Mouse (Mus musculus) urinary bladder, postnatal 10 days (tissue): Measurements from ENCODE around the gene Armc7.
A peak's percentile ranks its signal among the peaks of the same experiment; 100 is the strongest.
"Not testable (repeated sequence)": the region's sequence is repeated elsewhere in the genome, so short reads cannot be mapped to it uniquely, and the experiment has no call there.

Experiments
- DNase-seq: peaks from one replicate; pipeline ENCODE4 v3.0.0; 2022; ENCODE audit warnings: low spot score

The Armc7 gene

DNA sequence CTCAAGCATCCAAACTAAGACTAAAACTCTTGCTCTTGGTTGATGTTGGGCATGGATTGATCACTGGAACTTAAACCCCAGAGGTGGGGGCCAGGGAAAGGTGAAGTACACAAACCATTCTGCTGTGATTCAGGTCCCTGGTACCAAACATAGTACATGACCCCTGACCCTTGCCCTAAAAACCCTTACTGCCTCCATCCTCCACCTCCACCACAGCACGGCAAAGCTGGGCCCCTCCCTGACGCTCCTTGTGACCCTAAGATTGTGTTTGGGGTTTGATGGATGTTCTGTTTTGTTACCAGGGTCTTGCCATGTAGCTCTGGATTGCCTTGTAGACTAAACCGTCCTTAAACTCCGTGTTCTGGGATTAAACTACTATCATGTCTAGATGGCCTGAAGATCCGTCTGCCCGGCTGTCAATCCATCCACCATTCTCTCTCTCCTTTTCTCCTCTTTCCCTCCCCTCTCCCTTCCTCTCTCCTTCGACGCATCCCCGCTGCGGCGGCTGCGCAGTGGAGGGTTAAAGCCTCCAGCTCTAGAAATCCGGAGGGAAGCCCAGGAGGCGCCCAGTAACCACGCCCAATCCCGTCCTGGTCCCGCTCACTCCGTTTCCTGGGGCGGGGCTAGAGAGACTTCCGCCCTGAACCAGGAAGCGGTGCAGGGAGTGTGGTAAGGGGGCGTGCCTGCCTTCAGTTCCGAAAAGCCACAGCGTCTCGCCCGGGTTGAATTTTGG is at the start of gene Armc7:
Gene Armc7, plus strand, starts transcription at position 643 of the 733 bp plus-strand sequence.
- peak; percentile 76 for DNase-seq

GRCm38 (mm10) chr11:115425671-115426070 is 49.8 kb upstream of the Armc7 start:
- no peak for DNase-seq

DNA sequence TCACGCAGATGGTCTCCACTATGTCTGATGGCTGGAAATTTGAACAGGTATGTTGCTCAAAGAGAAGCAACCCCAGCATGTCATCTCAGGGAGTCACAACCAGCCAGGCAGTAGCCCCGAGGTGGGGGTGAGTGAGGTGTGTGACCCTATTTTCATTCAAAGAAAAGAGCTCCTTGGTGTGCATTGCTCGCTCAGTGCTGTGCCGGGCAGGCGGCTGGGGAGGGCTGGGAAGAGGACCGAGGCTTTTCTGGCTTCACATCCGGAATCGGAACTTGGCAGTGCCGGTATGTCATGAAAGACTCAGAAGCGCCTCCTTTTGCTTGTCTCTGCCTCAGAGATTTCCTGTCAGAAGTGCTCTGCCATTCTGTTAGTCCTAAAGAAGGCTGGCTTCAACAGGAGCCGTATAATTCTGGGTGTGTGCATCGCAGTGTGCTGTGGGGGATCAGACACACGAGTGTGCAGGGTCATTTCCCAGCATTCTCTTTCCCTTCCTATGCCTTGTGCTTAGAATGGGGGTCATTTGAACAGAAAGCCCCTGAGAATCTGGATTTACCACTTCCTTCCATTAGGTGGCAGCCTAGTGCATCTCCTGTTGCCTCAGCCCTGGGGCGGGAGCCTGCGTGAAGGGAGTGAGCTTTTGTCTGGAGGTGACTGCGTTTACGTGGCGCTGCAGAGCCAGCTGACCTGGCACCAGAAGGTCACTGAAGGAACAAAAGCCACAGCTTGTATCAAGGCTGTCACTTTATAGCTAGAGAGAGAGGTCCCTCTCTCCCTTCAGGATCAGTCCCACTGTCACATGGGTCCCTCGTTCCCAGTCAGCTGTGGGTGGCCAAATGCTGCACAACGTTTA is 47.8 kb upstream of the Armc7 start:
- no peak for DNase-seq

DNA sequence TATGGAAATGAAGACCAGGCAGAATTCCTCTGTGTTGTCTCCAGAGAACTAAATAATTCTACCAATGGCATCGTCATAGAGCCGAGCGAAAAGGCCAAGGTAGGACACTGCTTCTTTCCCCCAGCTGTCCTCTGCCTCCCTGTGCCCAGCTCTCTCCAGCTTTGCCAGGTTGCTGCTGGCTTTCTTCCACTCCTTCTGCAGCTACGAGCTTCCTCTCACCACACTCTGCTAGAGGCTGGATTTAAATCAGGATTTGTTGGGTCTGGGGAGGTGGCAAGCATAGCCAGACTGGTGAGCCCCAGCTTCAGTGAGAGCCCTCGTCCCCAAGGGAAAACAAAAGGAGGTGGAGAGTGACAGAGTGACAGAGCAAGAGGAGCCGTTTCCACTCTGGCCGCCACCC is 46.2 kb upstream of the Armc7 start:
- DNase-seq: no peak

DNA sequence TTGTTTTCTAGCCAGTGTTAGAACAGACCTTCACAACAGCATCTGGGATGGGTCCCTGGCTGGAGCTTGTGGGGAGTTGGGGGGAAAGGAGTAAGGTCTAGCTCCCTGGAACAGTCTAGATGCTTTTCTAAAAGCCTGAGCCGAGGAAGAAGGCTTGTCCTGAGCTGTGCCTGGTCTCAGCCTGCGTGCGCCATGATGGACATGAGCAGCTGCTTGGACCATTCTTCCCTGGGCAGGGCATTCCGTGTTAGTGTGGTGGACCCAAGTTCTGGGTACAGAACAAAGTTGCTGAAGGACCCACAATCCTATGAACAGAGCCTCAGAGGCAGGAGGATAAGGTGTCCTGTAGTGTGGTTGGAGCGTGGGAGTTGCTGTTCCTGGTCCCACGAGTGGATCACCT is 44.9 kb upstream of the Armc7 start:
- no peak for DNase-seq

DNA sequence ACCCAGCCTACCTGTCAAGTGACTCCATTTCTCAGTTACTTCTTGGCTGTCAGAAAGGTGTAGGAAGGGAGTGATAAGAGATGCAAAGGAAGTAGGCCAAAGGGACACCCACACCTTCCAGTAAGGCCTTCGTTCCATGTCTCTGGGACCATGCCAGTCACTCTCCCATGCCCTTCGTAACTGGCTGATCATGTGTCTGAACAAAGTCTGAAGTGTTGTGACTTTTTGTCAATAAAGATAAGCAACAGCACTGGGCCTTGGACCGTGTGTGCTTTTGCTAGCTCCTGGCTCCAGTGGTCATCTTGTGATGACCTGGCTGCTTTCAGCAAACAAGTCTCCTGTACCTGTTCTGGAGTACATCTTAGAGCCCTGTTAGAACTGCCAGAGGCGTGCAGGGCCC is 42.7 kb upstream of the Armc7 start:
- DNase-seq: no peak

DNA sequence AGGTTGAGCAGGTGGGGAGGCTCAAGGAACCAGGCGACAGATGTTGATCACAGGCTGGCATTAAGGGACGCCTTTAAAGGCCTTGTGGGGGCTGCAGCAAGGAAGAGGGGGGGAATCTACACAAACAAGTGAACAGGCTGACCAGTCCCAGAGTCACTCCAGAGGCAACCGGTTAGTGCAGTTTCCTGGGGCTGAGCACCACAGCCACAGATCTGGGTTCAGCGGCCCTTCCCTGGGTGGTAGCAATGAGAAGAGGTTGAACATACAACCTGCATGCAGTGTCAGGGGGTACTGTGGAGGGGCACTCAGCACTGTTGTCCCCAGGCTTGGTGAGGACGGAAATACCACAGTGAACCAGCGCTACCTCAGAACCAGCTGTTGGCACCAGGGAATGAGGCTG is 42.1 kb upstream of the Armc7 start:
- no peak for DNase-seq

DNA sequence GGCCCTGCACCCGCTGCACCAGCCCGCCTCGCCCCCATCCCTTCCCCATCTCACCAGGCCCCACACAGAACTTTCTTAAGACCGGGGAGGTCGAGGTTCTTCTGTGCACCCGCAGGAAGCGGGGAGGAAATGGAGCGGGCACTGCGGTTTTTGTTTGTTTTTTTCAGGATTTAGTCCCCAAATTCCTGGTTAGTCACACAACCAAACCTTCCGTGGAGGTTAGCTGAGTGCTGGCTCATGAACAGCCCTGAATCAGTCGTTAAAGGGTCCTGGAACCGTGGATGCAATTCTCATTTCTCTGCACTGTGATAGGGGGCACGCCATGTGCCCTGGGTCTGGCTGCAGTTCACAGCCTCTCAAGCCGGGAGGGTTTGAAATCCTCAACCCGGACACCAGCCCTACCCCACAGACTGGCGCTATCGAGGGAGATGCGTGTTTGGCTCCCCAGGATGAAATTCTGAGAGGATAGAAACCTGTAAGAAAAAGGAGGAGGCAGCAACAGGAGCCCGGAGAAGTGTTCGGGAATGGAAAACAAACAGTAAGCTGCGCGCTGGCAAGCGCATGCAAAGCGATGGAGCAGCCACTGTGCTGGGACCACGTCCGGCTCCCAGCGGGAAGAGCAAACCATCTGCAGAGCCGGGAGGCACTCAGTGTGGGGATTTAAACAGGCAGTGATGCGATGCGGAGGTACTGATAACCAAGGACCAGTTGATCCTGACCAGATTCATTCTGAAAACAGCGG is 39.7 kb upstream of the Armc7 start:
- no peak for DNase-seq

- DNase-seq: no peak
Observed at GRCm38 (mm10) chr11:115437571-115438122, 37.8 kb upstream of the Armc7 start.

DNA sequence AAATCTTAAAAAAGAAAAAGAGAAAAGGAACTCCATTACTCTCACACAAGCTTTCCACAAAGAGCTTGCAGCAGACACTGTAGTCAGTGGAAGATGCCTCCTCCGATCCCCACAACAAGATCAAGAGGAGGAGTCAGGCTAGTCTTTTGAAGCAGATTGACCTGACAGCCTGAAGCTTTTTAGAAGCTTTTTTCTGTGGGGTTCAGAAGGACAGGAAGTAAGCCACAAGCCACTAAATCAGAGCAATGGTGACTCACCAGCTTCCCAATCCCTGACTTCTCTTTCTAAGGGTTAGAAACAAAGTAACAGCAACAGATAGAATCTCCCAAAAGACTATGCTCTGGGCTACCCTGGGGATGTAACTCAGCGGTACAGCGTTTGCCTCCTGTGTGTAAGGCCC is 36.1 kb upstream of the Armc7 start:
- no peak for DNase-seq

DNA sequence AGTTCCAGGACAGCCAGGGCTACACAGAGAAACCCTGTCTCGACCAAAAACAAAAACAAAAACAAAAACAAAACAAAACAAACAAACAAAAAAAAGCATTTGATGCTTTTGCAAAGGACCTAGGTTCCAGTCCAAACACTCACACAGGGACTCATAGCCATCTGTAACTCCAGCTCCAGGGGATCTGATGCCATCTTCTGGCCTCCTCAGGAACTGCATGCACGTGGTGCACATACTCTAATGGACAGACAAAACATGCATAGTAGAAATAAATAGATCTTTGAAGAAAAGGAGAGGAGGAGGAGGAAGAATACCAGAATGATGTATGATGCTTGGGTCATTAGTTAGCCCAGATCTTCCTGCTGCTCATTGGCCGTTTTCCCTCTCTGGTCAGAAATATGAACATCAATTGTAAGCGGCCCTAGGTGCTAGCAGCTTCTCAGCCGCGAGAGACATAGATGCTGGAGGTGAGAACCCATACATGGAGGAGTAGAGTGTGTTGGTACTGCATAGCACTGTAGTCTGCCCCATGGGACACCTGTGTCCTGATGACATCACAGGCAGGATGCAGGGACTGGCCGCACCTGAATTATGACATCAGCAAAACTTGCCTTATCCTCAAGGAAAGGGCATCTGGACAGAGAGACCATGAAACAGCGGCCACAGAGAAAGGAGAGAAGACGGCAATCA is 35.4 kb upstream of the Armc7 start, which contains the start of gene Trim80:
Gene Trim80, plus strand, starts transcription at position 640 of the 690 bp plus-strand sequence.
- DNase-seq: no peak

GRCm38 (mm10) chr11:115441417-115441816 is 34.0 kb upstream of the Armc7 start:
- DNase-seq: no peak

- no peak for DNase-seq
Observed at GRCm38 (mm10) chr11:115446906-115447305, 28.6 kb upstream of the Armc7 start.

DNA sequence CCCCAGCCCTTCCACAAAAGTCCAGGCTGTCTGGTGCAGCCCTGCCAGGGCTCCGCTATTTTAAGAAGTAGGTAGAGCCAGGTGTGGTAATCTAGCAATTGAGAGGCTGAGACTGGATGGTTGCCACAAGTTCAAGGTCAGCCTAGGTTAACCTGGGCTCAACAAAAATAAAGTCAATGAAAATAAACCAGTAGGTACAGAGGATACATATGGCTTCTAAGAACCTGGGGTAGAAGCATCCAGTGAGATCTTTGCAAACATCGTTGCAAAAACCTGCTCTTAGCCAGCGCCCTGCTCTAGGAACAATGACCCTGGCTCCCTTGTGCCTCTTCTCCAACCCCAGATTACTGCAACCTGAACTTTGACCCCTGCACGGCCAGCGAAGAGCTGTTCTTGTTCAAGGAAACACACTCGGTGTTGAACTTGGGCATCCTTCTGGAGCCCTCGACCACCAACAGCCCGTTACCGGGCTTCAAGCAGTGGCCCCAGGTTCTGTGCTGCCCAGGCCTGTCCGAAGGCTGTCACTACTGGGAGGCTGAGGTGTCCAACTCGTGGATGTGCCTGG is 28.1 kb upstream of the Armc7 start:
- DNase-seq: no peak

DNA sequence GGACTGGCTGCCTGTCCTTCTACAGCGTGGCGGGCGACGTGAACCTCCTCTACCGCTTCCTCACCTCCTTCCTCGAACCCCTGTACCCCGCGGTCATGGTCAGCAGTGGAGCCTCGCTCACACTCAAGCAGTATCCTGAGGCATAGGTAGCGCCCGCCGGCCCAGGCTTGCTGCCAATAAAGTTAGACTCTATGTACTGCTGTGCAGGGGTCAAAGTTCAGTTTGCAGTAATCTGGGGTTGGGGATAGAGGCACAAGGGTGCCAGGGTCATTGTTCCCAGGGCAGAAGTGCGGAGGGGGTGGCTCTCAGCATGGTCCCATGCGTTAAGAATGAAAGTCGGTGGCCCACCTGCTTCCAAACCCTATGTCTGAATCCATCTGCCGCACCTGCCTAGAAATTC is 27.4 kb upstream of the Armc7 start:
- no peak for DNase-seq

DNA sequence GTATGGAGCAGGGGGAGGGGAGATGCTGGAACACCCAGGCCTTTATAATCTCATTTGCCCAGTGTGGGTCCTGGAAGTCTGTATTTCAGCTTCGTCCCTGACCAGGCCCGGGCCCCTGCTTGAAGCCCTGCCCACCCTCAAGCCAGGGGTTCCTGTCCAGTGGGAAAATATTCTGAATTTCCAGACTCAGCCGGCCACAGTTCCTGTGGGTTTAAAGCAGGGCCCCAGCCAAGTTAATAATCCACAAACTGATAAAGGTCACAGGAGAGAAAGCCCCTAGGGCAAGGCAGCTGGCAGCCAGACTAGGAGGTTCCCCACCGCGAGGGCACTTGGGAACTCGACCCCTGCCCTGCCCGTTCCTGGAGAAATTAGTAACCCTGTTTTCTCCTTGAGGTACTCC is 26.5 kb upstream of the Armc7 start:
- DNase-seq: no peak

DNA sequence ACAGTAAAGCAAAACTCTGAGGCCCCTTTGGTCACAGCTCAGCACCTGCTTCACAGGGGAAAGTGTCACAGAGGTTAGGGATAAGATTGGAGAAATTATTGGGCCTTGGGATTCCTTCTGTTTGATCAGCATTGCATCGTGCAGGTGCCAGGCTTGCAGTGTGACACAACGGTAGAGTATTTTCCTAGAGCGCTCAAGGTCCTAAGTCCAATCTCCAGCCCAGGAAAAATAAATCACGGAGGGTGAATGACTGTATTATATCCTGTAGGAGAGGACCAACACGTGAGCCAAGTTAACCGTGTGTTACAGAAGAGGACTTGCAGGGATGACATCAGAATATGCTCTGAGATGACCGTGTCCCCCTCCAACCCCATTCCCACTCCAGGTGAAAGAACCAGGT is 25.3 kb upstream of the Armc7 start:
- DNase-seq: no peak

DNA sequence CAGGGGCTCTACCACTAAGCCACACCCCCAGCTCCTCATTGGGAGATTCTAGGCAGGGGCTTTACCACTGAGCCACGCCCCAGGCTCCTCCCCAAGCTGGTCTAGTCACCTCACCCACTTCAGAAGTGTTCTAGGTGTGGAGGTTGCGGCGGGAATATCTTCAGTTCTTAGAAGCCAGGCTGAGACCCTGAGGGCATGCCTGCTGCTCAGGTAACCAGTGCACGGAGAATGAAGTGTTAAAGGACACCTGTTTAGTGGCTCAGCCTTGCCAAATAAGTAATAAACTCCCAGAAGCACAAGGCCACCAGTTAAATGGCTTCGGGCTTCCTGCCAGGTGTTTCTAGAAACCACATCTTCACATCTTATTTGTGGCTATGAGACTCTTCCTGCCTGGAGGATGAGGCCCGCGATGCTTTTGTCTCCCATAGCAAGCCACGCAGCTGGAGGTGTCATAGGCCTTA is 23.7 kb upstream of the Armc7 start:
- no peak for DNase-seq

- DNase-seq: no peak
Observed at GRCm38 (mm10) chr11:115452281-115452860, 23.1 kb upstream of the Armc7 start.

DNA sequence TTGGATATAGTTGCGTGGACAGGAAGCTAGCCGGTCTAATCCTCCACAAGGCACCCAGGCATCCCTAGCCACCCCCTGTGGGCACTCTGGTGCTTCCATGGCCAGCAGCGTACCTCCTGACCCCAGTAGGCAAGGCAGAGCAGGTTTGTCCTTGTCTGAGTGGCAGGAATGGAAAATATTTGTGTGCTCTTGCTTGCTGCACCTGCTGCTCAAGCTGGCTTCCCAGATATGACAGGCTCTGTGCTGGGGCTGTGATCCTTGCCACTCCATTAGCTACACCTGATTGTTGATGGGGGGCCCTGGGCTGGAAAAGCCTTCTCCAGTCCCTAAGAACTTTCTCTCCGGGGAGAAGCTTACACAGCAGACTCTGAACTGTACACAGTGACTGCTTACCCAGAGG is 22.2 kb upstream of the Armc7 start:
- DNase-seq: no peak

GRCm38 (mm10) chr11:115454822-115455221 is 20.6 kb upstream of the Armc7 start:
- DNase-seq: not testable (repeated sequence)
